Mouse (Mus musculus): ENCODE measurements at regions not wholly inside any gene's neighbourhood (a gene's known extent, or its start where the extent isn't known, plus 50 kb on each side); places are given as distances from the start of the nearest gene placed in this dataset.

DNA sequence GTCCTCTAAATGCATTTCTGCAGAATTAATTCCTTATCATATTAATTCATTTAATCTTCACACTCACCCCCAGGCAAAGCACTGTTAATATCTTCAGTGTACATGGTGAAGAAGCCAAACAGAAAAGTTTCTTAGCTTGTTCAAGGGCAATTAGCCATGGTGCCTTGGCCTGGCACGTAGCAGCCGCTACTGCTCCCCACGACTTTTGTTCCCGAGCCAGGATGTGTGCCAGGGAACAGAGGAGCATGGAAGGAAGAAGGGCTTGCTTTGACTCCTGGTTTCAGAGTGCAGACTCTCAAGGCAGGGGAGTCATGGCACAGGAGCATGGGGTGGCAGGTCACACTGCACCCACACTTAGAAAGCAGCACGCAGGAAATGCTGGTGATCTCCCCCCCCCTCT lies 77.4 kb upstream of the Thy1 start:
- TF ChIP-seq CTCF (IDR thresholded peaks at IDR 0.05; ENCODE audit: extremely low read depth, insufficient read depth, insufficient read length, insufficient replicate concordance) (no peak), POLR2A (IDR thresholded peaks at IDR 0.05; ENCODE audit: low read depth, low read length) (no peak)

Measured in spleen, adult 2 months (tissue).